Mouse (Mus musculus) brain, embryonic 14.5 days (tissue): Measurements from ENCODE around the gene Entpd5.

Source experiments
- CTCF ChIP-seq: fragments of 200-500 bp; IDR thresholded peaks from 2 replicates; pipeline ENCODE4 v1.5.1; 2012; ENCODE audit warnings: inconsistent platforms, mild to moderate bottlenecking, moderate library complexity, borderline replicate concordance; ENCODE audit not compliant: insufficient read depth, insufficient read length; ENCODE audit errors: extremely low read depth
- POLR2A ChIP-seq: fragments of 200-500 bp; IDR thresholded peaks from 2 replicates; pipeline ENCODE4 v1.6.1; 2012; ENCODE audit warnings: mild to moderate bottlenecking, inconsistent platforms, borderline replicate concordance; ENCODE audit not compliant: poor library complexity, insufficient read depth, insufficient read length, severe bottlenecking; ENCODE audit errors: extremely low read depth

- TF ChIP-seq POLR2A (no peak), CTCF (no peak)
These were observed 8.2 kb downstream of the Entpd5 start for GRCm38 (mm10) chr12:84400653-84401052.
